Mouse (Mus musculus) mouse embryonic stem cell (cell line): ENCODE results near the gene Epb41l2.

ENCODE experiments used
- in situ Hi-C, 2 experiments: fragments of 300-500 bp; cut with MboI; formaldehyde crosslinking; loops; 1 replicate in 1 of 2; 3 replicates in 1 of 2; pipeline ENCODE4 v1.14.3; 2019 to 2020; ENCODE audit warnings: low sequenced_read_pairs in 2 of 2, low pct_unique_long_range_greater_than_20kb in 1 of 2, mixed read lengths in 1 of 2; ENCODE audit not compliant: unreplicated experiment in 1 of 2

Gene Epb41l2

GRCm38 (mm10) chr10:25393721-25394120, 34.1 kb downstream of the Epb41l2 start:
- in situ Hi-C loops, result no loop called here

- in situ Hi-C loops, result no loop called here
Observed at GRCm38 (mm10) chr10:25395236-25395886, 35.8 kb downstream of the Epb41l2 start.

- in situ Hi-C loops, result no loop called here
Observed at GRCm38 (mm10) chr10:25396859-25397258, 37.3 kb downstream of the Epb41l2 start.

GRCm38 (mm10) chr10:25397767-25398690, 38.4 kb downstream of the Epb41l2 start:
- in situ Hi-C loops, result no loop called here

GRCm38 (mm10) chr10:25399016-25399415, 39.4 kb downstream of the Epb41l2 start:
- in situ Hi-C loops, result no loop called here

GRCm38 (mm10) chr10:25400076-25400475, 40.5 kb downstream of the Epb41l2 start:
- in situ Hi-C loops, result no loop called here

- in situ Hi-C loops, result no loop called here
Observed at GRCm38 (mm10) chr10:25400646-25401045, 41.0 kb downstream of the Epb41l2 start.

GRCm38 (mm10) chr10:25401356-25401755, 41.8 kb downstream of the Epb41l2 start:
- in situ Hi-C loops, result no loop called here

GRCm38 (mm10) chr10:25402886-25403285, 43.3 kb downstream of the Epb41l2 start:
- in situ Hi-C loops, result no loop called here

- in situ Hi-C loops, result no loop called here
Observed at GRCm38 (mm10) chr10:25403813-25404701, 44.5 kb downstream of the Epb41l2 start.

GRCm38 (mm10) chr10:25404702-25405098, 45.1 kb downstream of the Epb41l2 start:
- in situ Hi-C loops, result no loop called here

GRCm38 (mm10) chr10:25405551-25405950, 46.0 kb downstream of the Epb41l2 start:
- in situ Hi-C loops, result no loop called here

- in situ Hi-C loops, result no loop called here
Observed at GRCm38 (mm10) chr10:25406695-25407094, 47.1 kb downstream of the Epb41l2 start.

GRCm38 (mm10) chr10:25408136-25408650, 48.6 kb downstream of the Epb41l2 start:
- in situ Hi-C loops, result no loop called here

- in situ Hi-C loops, result loop anchor here in 1 of 2 experiments (10.0 kb wide), 1 partner anchor 147 kb away; no protein-coding TSS in a partner anchor
Observed at GRCm38 (mm10) chr10:25411836-25412373, 52.3 kb downstream of the Epb41l2 start.

GRCm38 (mm10) chr10:25415188-25415717, 55.7 kb downstream of the Epb41l2 start:
- in situ Hi-C loops, result loop anchor here in 1 of 2 experiments (10.0 kb wide), 1 partner anchor 150 kb away; no protein-coding TSS in a partner anchor

GRCm38 (mm10) chr10:25416696-25417095, 57.1 kb downstream of the Epb41l2 start:
- in situ Hi-C loops, result loop anchor here in 1 of 2 experiments (10.0 kb wide), 1 partner anchor 152 kb away; no protein-coding TSS in a partner anchor

GRCm38 (mm10) chr10:25426058-25426457, 66.5 kb downstream of the Epb41l2 start:
- in situ Hi-C loops, result no loop called here
